Mouse (Mus musculus): ENCODE measurements around the gene Ttc8.
"Not testable (repeated sequence)": the region's sequence is repeated elsewhere in the genome, so short reads cannot be mapped to it uniquely, and the experiment has no call there.

Ttc8 gene

GRCm38 (mm10) chr12:98920194-98920991 is at the start of gene Ttc8:
Gene Ttc8 (plus strand): TSS chr12:98920574.
- DNase-seq (ENCODE audit: low read depth) = peak; percentile 93

GRCm38 (mm10) chr12:98872836-98873235 is 47.5 kb upstream of the Ttc8 start:
- no peak for DNase-seq (ENCODE audit: low read depth)

- DNase-seq (ENCODE audit: low read depth) = peak; percentile 57
Measured at GRCm38 (mm10) chr12:98875216-98875615, 45.2 kb upstream of the Ttc8 start.

GRCm38 (mm10) chr12:98878693-98879092 is 41.7 kb upstream of the Ttc8 start:
- no peak for DNase-seq (ENCODE audit: low read depth)

- DNase-seq (ENCODE audit: low read depth) = peak; percentile 45
Measured at GRCm38 (mm10) chr12:98881796-98882195, 38.6 kb upstream of the Ttc8 start.

- peak; percentile 37 for DNase-seq (ENCODE audit: low read depth)
Measured at GRCm38 (mm10) chr12:98884515-98884914, 35.9 kb upstream of the Ttc8 start.

- no peak for DNase-seq (ENCODE audit: low read depth)
Measured at GRCm38 (mm10) chr12:98896761-98897160, 23.6 kb upstream of the Ttc8 start.

- DNase-seq (ENCODE audit: low read depth) = no peak
Measured at GRCm38 (mm10) chr12:98899676-98900075, 20.7 kb upstream of the Ttc8 start.

- no peak for DNase-seq (ENCODE audit: low read depth)
Measured at GRCm38 (mm10) chr12:98900341-98900880, 20.0 kb upstream of the Ttc8 start.

- peak; percentile 89 for DNase-seq (ENCODE audit: low read depth)
Measured at GRCm38 (mm10) chr12:98900881-98901801, 19.2 kb upstream of the Ttc8 start, which contains the start of gene Eml5. Gene Eml5 (minus strand): TSS chr12:98901484.

- no peak for DNase-seq (ENCODE audit: low read depth)
Measured at GRCm38 (mm10) chr12:98905466-98905865, 14.9 kb upstream of the Ttc8 start.

GRCm38 (mm10) chr12:98910096-98910495 is 10.3 kb upstream of the Ttc8 start:
- DNase-seq (ENCODE audit: low read depth) = peak; percentile 45

- no peak for DNase-seq (ENCODE audit: low read depth)
Measured at GRCm38 (mm10) chr12:98931174-98931573, 10.8 kb downstream of the Ttc8 start.

GRCm38 (mm10) chr12:98932441-98932840 is 12.1 kb downstream of the Ttc8 start:
- no peak for DNase-seq (ENCODE audit: low read depth)

GRCm38 (mm10) chr12:98932856-98933255 is 12.5 kb downstream of the Ttc8 start:
- no peak for DNase-seq (ENCODE audit: low read depth)

GRCm38 (mm10) chr12:98951295-98951694 is 30.9 kb downstream of the Ttc8 start:
- not testable (repeated sequence) for DNase-seq (ENCODE audit: low read depth)

GRCm38 (mm10) chr12:98956951-98957350 is 36.6 kb downstream of the Ttc8 start:
- no peak for DNase-seq (ENCODE audit: low read depth)

GRCm38 (mm10) chr12:98957455-98957854 is 37.1 kb downstream of the Ttc8 start:
- DNase-seq (ENCODE audit: low read depth) = no peak

- no peak for DNase-seq (ENCODE audit: low read depth)
Measured at GRCm38 (mm10) chr12:98961008-98961407, 40.6 kb downstream of the Ttc8 start.

- DNase-seq (ENCODE audit: low read depth) = no peak
Measured at GRCm38 (mm10) chr12:98961415-98961814, 41.0 kb downstream of the Ttc8 start.

GRCm38 (mm10) chr12:98965441-98966135 is 45.2 kb downstream of the Ttc8 start:
- DNase-seq (ENCODE audit: low read depth) = peak; percentile 28

- no peak for DNase-seq (ENCODE audit: low read depth)
Measured at GRCm38 (mm10) chr12:98972291-98972690, 51.9 kb downstream of the Ttc8 start.
